Mouse (Mus musculus) heart, embryonic 10.5 days (tissue): ENCODE results near the gene Myh7. TPM values are rescaled to one million over a fixed set of nuclear protein-coding genes. Genes with fewer than 3 reads are reported as not detected.
A peak's percentile ranks its signal among the peaks of the same experiment; 100 is the strongest.

Experiments
- DNase-seq: peaks from one replicate; pipeline ENCODE4 v3.0.0-alpha.2; 2017; ENCODE audit warnings: low spot score
- H3K27ac ChIP-seq: fragments of 300-500 bp; sonication (generic); 2 replicates; pipeline ENCODE4 v1.5.1; 2016; ENCODE audit warnings: mild to moderate bottlenecking
- H3K27me3 ChIP-seq: fragments of 300-500 bp; sonication (generic); 2 replicates; pipeline ENCODE4 v1.6.1; 2016; ENCODE audit warnings: mild to moderate bottlenecking; ENCODE audit not compliant: poor library complexity, insufficient read depth, severe bottlenecking
- H3K36me3 ChIP-seq: fragments of 300-500 bp; sonication (generic); 2 replicates; pipeline ENCODE4 v1.6.1; 2016; ENCODE audit warnings: mild to moderate bottlenecking, moderate library complexity
- H3K4me1 ChIP-seq: fragments of 300-500 bp; sonication (generic); 2 replicates; pipeline ENCODE4 v1.6.1; 2016; ENCODE audit warnings: mild to moderate bottlenecking
- H3K4me3 ChIP-seq: fragments of 300-500 bp; sonication (generic); 2 replicates; pipeline ENCODE4 v1.5.1; 2016; ENCODE audit warnings: mild to moderate bottlenecking, moderate library complexity
- H3K9me3 ChIP-seq: fragments of 300-500 bp; sonication (generic); 2 replicates; pipeline ENCODE4 v1.6.1; 2016; ENCODE audit warnings: mild to moderate bottlenecking, moderate library complexity
- WGBS: fragments of 180-500 bp; shearing (Covaris S2); methylation state at CpG from one replicate; pipeline ENCODE4 v1.1.7; 2016; 5-methylcytosine and 5-hydroxymethylcytosine counted together
- polyA plus RNA-seq: library from polyadenylated mRNA; unstranded; fragments of >200 nt; fragmentation: Nextera tagmentation; extraction: Ambion mirVana; gene quantifications from 2 replicates; pipeline ENCODE4 v1.2.1, GENCODE M21; 2016

Myh7 gene
- polyA plus RNA-seq, 1 experiment from 2014 or later = 2,022 TPM

- H3K4me1 ChIP-seq = peaks cover 4% of the 10 kb centered on the region; the same call in 1 of the 2 replicates
- peak within 1 kb of the TSS; percentile 96 for H3K27ac ChIP-seq
- WGBS = under 1% methylated on average over 36 of the region's 36 CpGs
Measured at GRCm38 (mm10) chr14:55014991-55015766, 20.8 kb upstream of the Myh7 start, which contains the start of gene Ngdn. Gene Ngdn (plus strand): TSS chr14:55015454.

GRCm38 (mm10) chr14:55014591-55014990 lies 20.2 kb upstream of the Myh7 start:
- under 1% methylated on average over 27 of the region's 27 CpGs for WGBS
- Histone ChIP-seq H3K36me3 (peaks cover 21% of the 10 kb centered on the region), H3K4me1 (peaks cover 8% of the 10 kb centered on the region), H3K9me3 (no peaks in the 10 kb centered on the region), H3K27ac (peak overlapping the region; percentile 96), H3K27me3 (no peaks in the 10 kb centered on the region), H3K4me3 (peak overlapping the region; percentile 82)
- DNase-seq = no peak

More at GRCm38 (mm10) chr14:55014991-55015766, 20.8 kb upstream of the Myh7 start, which contains the start of gene Ngdn:
- peak within 1 kb of the TSS; percentile 82 for H3K4me3 ChIP-seq
- H3K36me3 ChIP-seq = peaks cover 24% of the 10 kb centered on the region
- no peaks in the 10 kb centered on the region for H3K27me3 ChIP-seq
- H3K9me3 ChIP-seq = no peaks in the 10 kb centered on the region
- peak; percentile 98 for DNase-seq

- H3K27ac ChIP-seq = no peak overlapping the region
- 60% methylated on average over 4 of the region's 4 CpGs for WGBS
- no peak overlapping the region for H3K4me3 ChIP-seq
- H3K36me3 ChIP-seq = no peaks in the 10 kb centered on the region
- DNase-seq = no peak
- H3K27me3 ChIP-seq = peaks cover 9% of the 10 kb centered on the region; the same call in 1 of the 2 replicates
- no peaks in the 10 kb centered on the region for H3K9me3 ChIP-seq
- peaks cover 30% of the 10 kb centered on the region for H3K4me1 ChIP-seq
Measured at GRCm38 (mm10) chr14:55011116-55011515, 16.7 kb upstream of the Myh7 start.

- peaks cover 53% of the 10 kb centered on the region for H3K4me1 ChIP-seq
- peaks cover 9% of the 10 kb centered on the region; the same call in 1 of the 2 replicates for H3K27me3 ChIP-seq
- peak overlapping the region; percentile 69 for H3K27ac ChIP-seq
- H3K36me3 ChIP-seq = no peaks in the 10 kb centered on the region
- 70% methylated on average over 8 of the region's 8 CpGs for WGBS
- no peak for DNase-seq
- H3K9me3 ChIP-seq = no peaks in the 10 kb centered on the region
- no peak overlapping the region for H3K4me3 ChIP-seq
Measured at GRCm38 (mm10) chr14:55008417-55008816, 14.0 kb upstream of the Myh7 start.

GRCm38 (mm10) chr14:55007120-55007908 lies 12.9 kb upstream of the Myh7 start:
- H3K27ac ChIP-seq = peak overlapping the region; percentile 69; the same call in 1 of the 2 replicates
- no peaks in the 10 kb centered on the region for H3K9me3 ChIP-seq
- no peaks in the 10 kb centered on the region for H3K36me3 ChIP-seq
- peaks cover 64% of the 10 kb centered on the region for H3K4me1 ChIP-seq
- no peak overlapping the region for H3K4me3 ChIP-seq
- whole genome bisulfite sequencing = 88% methylated on average over 9 of the region's 9 CpGs
- peaks cover 9% of the 10 kb centered on the region; the same call in 1 of the 2 replicates for H3K27me3 ChIP-seq
- DNase-seq = no peak

GRCm38 (mm10) chr14:55006541-55006940 lies 12.1 kb upstream of the Myh7 start:
- Histone ChIP-seq H3K4me1 (peaks cover 70% of the 10 kb centered on the region), H3K9me3 (no peaks in the 10 kb centered on the region), H3K27ac (peak overlapping the region; percentile 96), H3K36me3 (peaks cover under 1% of the 10 kb centered on the region; the same call in 1 of the 2 replicates), H3K4me3 (no peak overlapping the region), H3K27me3 (peaks cover 9% of the 10 kb centered on the region; the same call in 1 of the 2 replicates)
- 64% methylated on average over 3 of the region's 3 CpGs for WGBS
- DNase-seq = no peak

- Histone ChIP-seq H3K4me1 (peaks cover 71% of the 10 kb centered on the region), H3K27me3 (peaks cover 9% of the 10 kb centered on the region; the same call in 1 of the 2 replicates), H3K36me3 (peaks cover 6% of the 10 kb centered on the region), H3K4me3 (no peak overlapping the region), H3K27ac (peak overlapping the region; percentile 96; the same call in 1 of the 2 replicates), H3K9me3 (no peaks in the 10 kb centered on the region; the same call in 1 of the 2 replicates)
- no peak for DNase-seq
- 77% methylated on average over 8 of the region's 8 CpGs for WGBS
Measured at GRCm38 (mm10) chr14:55005967-55006366, 11.5 kb upstream of the Myh7 start.

- WGBS = 52% methylated on average over 2 of the region's 2 CpGs
- DNase-seq = no peak
- H3K4me1 ChIP-seq = peaks cover 76% of the 10 kb centered on the region
- H3K4me3 ChIP-seq = no peak overlapping the region; the same call in 1 of the 2 replicates
- H3K36me3 ChIP-seq = peaks cover 7% of the 10 kb centered on the region
- H3K9me3 ChIP-seq = no peaks in the 10 kb centered on the region; the same call in 1 of the 2 replicates
- peaks cover 9% of the 10 kb centered on the region; the same call in 1 of the 2 replicates for H3K27me3 ChIP-seq
- peak overlapping the region; percentile 96 for H3K27ac ChIP-seq
Measured at GRCm38 (mm10) chr14:55005506-55005905, 11.1 kb upstream of the Myh7 start.

GRCm38 (mm10) chr14:55003878-55004855 lies 9.7 kb upstream of the Myh7 start:
- H3K27me3 ChIP-seq = peaks cover 9% of the 10 kb centered on the region; the same call in 1 of the 2 replicates

GRCm38 (mm10) chr14:55002687-55003120 lies 8.3 kb upstream of the Myh7 start:
- peaks cover 7% of the 10 kb centered on the region for H3K36me3 ChIP-seq
- peak overlapping the region; percentile 96 for H3K27ac ChIP-seq
- H3K9me3 ChIP-seq = no peaks in the 10 kb centered on the region; the same call in 1 of the 2 replicates
- H3K4me3 ChIP-seq = peak overlapping the region; percentile 29; the same call in 1 of the 2 replicates
- no peak for DNase-seq
- H3K27me3 ChIP-seq = no peaks in the 10 kb centered on the region
- peaks cover 70% of the 10 kb centered on the region for H3K4me1 ChIP-seq
- 30% methylated on average over 7 of the region's 7 CpGs for WGBS

More at GRCm38 (mm10) chr14:55003878-55004855, 9.7 kb upstream of the Myh7 start:
- peaks cover 7% of the 10 kb centered on the region for H3K36me3 ChIP-seq
- H3K4me1 ChIP-seq = peaks cover 69% of the 10 kb centered on the region
- peak overlapping the region; percentile 96 for H3K27ac ChIP-seq
- WGBS = 33% methylated on average over 18 of the region's 18 CpGs
- H3K4me3 ChIP-seq = peak overlapping the region; percentile 45
- H3K9me3 ChIP-seq = no peaks in the 10 kb centered on the region; the same call in 1 of the 2 replicates
- peak; percentile 89 for DNase-seq

- H3K27me3 ChIP-seq = no peaks in the 10 kb centered on the region
- H3K4me1 ChIP-seq = peaks cover 72% of the 10 kb centered on the region
- H3K4me3 ChIP-seq = peak overlapping the region; percentile 29
- DNase-seq = no peak
- peaks cover 7% of the 10 kb centered on the region for H3K36me3 ChIP-seq
- no peaks in the 10 kb centered on the region; the same call in 1 of the 2 replicates for H3K9me3 ChIP-seq
- 28% methylated on average over 12 of the region's 12 CpGs for WGBS
- H3K27ac ChIP-seq = peak overlapping the region; percentile 96
Measured at GRCm38 (mm10) chr14:55001938-55002686, 7.7 kb upstream of the Myh7 start.
